Mouse (Mus musculus): ENCODE results near the gene 4933424G06Rik. TPM values are rescaled to one million over a fixed set of nuclear protein-coding genes. Genes with fewer than 3 reads are reported as not detected.

4933424G06Rik gene
- total and polyA plus RNA-seq, 3 experiments, result not detected

- Histone ChIP-seq H3K36me3 (ENCODE audit: control insufficient read depth in 1 of 2, insufficient read depth in 2 of 2, low read length in 2 of 2) (peaks cover 0 to 17% of the 10 kb centered on the region in 2 experiments; a peak in 2 of 4 replicates), H3K27me3 (ENCODE audit: control insufficient read depth in 1 of 2, insufficient read depth in 2 of 2, low read length in 2 of 2) (no peaks in the 10 kb centered on the region), H3K79me2 (ENCODE audit: control insufficient read depth, insufficient read depth, low read length, poor library complexity) (no peaks in the 10 kb centered on the region), H3K4me1 (ENCODE audit: control insufficient read depth in 1 of 2, insufficient read depth in 2 of 2, low read length in 2 of 2) (peaks cover 13 to 26% of the 10 kb centered on the region in 2 experiments; a peak in 3 of 4 replicates), H3K9ac (ENCODE audit: control insufficient read depth, low read depth, low read length, poor library complexity, severe bottlenecking) (peak overlapping the region; percentile 14; the same call in 1 of the 2 replicates), H3K27ac (ENCODE audit: control insufficient read depth, low read depth, low read length) (peak overlapping the region; percentile 53; the same call in 1 of the 2 replicates), H3K4me3 (ENCODE audit: control insufficient read depth in 1 of 2, insufficient read depth in 1 of 2, low read depth in 2 of 2, low read length in 2 of 2) (no peak overlapping the region), H3K9me3 (replicated peaks; ENCODE audit: insufficient read depth, low read length) (no peaks in the 10 kb centered on the region)
- TF ChIP-seq CHD2 (IDR thresholded peaks at IDR 0.05; ENCODE audit: low read length) (no peak), MYC (IDR thresholded peaks at IDR 0.05; ENCODE audit: low read depth, low read length) (no peak), MAZ (IDR thresholded peaks at IDR 0.05; ENCODE audit: low read depth, low read length) (no peak), GATA1 (IDR thresholded peaks at IDR 0.05; ENCODE audit: low read depth, low read length) (no peak), MAFK (IDR thresholded peaks at IDR 0.05; ENCODE audit: borderline replicate concordance, low read depth, low read length) (no peak), POLR2AphosphoS5 (IDR thresholded peaks at IDR 0.05; ENCODE audit: borderline replicate concordance, low read depth, low read length) (no peak), CHD1 (IDR thresholded peaks at IDR 0.05; ENCODE audit: low read depth, low read length) (no peak), ETS1 (IDR thresholded peaks at IDR 0.05; ENCODE audit: low read depth, low read length) (no peak), TAL1 (IDR thresholded peaks at IDR 0.05; ENCODE audit: low read length) (no peak), ZC3H11A (IDR thresholded peaks at IDR 0.05; ENCODE audit: low read depth, low read length) (no peak), RAD21 (IDR thresholded peaks at IDR 0.05; ENCODE audit: low read depth, low read length) (no peak), GABPA (IDR thresholded peaks at IDR 0.05; ENCODE audit: low read depth, low read length) (no peak), USF2 (IDR thresholded peaks at IDR 0.05; ENCODE audit: borderline replicate concordance in 1 of 2, insufficient read depth in 1 of 2, low read depth in 1 of 2, low read length in 2 of 2) (no peak), RCOR1 (IDR thresholded peaks at IDR 0.05; ENCODE audit: low read depth, low read length) (no peak), BHLHE40 (IDR thresholded peaks at IDR 0.05; ENCODE audit: borderline replicate concordance, low read depth, low read length) (no peak), SIN3A (IDR thresholded peaks at IDR 0.05; ENCODE audit: low read length) (no peak)
- DNase-seq (ENCODE audit: low read depth, low spot score), result no peak
These were observed 44.7 kb upstream of the 4933424G06Rik start for GRCm38 (mm10) chr1:36665165-36665723.

DNA sequence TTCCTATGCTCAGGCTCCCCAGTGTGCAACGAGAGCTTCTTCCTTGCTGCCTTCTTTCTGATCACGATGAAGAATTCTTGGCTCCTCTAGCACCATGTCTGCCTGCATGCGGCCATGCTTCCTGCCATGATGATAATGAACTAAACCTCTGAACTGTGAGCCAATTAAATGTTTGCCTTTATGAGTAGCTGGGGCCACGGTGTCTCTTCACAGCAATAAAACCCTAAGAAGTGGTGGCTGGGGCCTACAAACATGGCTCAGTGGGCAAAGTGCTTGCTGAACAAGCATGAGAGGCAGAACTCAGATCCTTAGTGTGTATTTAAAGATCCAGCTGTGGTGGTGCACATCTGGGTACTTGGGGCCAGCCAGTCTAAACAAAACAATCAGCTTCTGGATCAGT is 44.0 kb upstream of the 4933424G06Rik start:
- Histone ChIP-seq H3K4me1 (ENCODE audit: control insufficient read depth in 1 of 2, insufficient read depth in 2 of 2, low read length in 2 of 2) (peaks cover 16 to 27% of the 10 kb centered on the region in 2 experiments; a peak in 3 of 4 replicates), H3K79me2 (ENCODE audit: control insufficient read depth, insufficient read depth, low read length, poor library complexity) (no peaks in the 10 kb centered on the region), H3K4me3 (ENCODE audit: control insufficient read depth in 1 of 2, insufficient read depth in 1 of 2, low read depth in 2 of 2, low read length in 2 of 2) (no peak overlapping the region), H3K27me3 (ENCODE audit: control insufficient read depth in 1 of 2, insufficient read depth in 2 of 2, low read length in 2 of 2) (no peaks in the 10 kb centered on the region), H3K36me3 (ENCODE audit: control insufficient read depth in 1 of 2, insufficient read depth in 2 of 2, low read length in 2 of 2) (peaks cover 0 to 22% of the 10 kb centered on the region in 2 experiments; a peak in 2 of 4 replicates), H3K9me3 (replicated peaks; ENCODE audit: insufficient read depth, low read length) (no peaks in the 10 kb centered on the region), H3K9ac (ENCODE audit: control insufficient read depth, low read depth, low read length, poor library complexity, severe bottlenecking) (no peak overlapping the region), H3K27ac (ENCODE audit: control insufficient read depth, low read depth, low read length) (no peak overlapping the region; the same call in 1 of the 2 replicates)
- TF ChIP-seq POLR2AphosphoS2 (IDR thresholded peaks at IDR 0.05; ENCODE audit: low read length) (no peak), ZKSCAN1 (IDR thresholded peaks at IDR 0.05; ENCODE audit: low read depth, low read length) (no peak), USF1 (IDR thresholded peaks at IDR 0.05; ENCODE audit: low read depth, low read length) (no peak), ELF1 (IDR thresholded peaks at IDR 0.05; ENCODE audit: low read depth, low read length) (no peak), MEF2A (IDR thresholded peaks at IDR 0.05; ENCODE audit: extremely low read depth, insufficient replicate concordance, low read depth, low read length, poor library complexity, severe bottlenecking) (no peak), TBP (IDR thresholded peaks at IDR 0.05; ENCODE audit: low read depth, low read length) (no peak), MAFK (IDR thresholded peaks at IDR 0.05; ENCODE audit: borderline replicate concordance, low read depth, low read length) (no peak)
- DNase-seq (ENCODE audit: low read depth, low spot score), result no peak
